Mouse (Mus musculus): Measurements from ENCODE around the gene Lrrc25.

GRCm38 (mm10) chr8:70615281-70615680 is 674 bp upstream of the Lrrc25 start:
- no peak for TF ChIP-seq POLR2A (IDR thresholded peaks at IDR 0.05; ENCODE audit: insufficient read length, low read depth)
- TF ChIP-seq USF1 (IDR thresholded peaks at IDR 0.05; ENCODE audit: low read depth) = no peak
- TF ChIP-seq MYOG (IDR thresholded peaks at IDR 0.05; ENCODE audit: control insufficient read depth in 1 of 3, insufficient read depth in 1 of 3, insufficient read length in 2 of 3, low read depth in 2 of 3) = no peak
- no peak for TF ChIP-seq MYOD1 (IDR thresholded peaks at IDR 0.05; ENCODE audit: control insufficient read depth in 1 of 3, insufficient read length in 2 of 3, low read depth in 2 of 3)
- TF ChIP-seq E2F4 (IDR thresholded peaks at IDR 0.05; ENCODE audit: insufficient read depth) = no peak
- TF ChIP-seq MAX (IDR thresholded peaks at IDR 0.05; ENCODE audit: low read depth) = no peak
- no peak for TF ChIP-seq TCF12 (IDR thresholded peaks at IDR 0.05; ENCODE audit: insufficient read depth, poor library complexity, severe bottlenecking)

Measured in myocyte (in vitro differentiated cells).